Mouse (Mus musculus) liver, adult (tissue): ENCODE data around the gene Kiss1.

Source experiments
- GATA4 ChIP-seq: IDR thresholded peaks from 2 replicates; pipeline ENCODE4 v1.6.1; 2014; ENCODE audit warnings: mild to moderate bottlenecking, low read length; ENCODE audit not compliant: insufficient replicate concordance

The Kiss1 gene

DNA sequence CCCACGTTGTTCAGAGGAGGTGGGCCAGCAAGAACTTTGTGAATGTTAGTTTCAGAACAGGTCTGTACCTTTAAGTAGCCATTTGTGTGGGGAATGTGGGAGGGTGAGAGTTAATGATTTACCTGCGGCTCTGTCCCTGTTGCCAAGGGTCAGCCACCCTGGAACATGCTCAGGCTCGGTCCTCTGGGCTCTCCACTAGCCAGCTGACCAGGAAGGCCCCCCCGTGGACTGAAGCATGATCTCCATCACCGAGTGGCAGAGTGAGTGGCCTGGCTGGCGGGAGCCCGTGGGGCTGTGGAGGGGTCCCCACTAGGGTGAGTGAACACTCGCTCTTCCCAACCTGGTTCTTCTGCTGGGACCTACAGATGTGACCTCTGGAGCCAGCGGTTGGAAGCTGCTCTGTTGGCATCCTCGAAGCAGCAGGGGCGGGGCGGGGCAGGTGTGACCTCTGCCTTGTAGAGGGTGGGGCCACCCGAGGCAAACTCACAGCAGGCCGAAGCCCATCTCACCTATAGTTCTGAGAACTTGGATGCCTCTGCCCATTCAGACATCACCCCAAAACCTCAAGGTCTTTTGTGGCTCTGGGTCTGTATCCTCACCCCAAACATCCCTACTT is 11.9 kb upstream of the Kiss1 start, which contains the start of gene Golt1a:
Gene Golt1a, plus strand, starts transcription at position 149 of the 616 bp plus-strand sequence.
- no peak for TF ChIP-seq GATA4

DNA sequence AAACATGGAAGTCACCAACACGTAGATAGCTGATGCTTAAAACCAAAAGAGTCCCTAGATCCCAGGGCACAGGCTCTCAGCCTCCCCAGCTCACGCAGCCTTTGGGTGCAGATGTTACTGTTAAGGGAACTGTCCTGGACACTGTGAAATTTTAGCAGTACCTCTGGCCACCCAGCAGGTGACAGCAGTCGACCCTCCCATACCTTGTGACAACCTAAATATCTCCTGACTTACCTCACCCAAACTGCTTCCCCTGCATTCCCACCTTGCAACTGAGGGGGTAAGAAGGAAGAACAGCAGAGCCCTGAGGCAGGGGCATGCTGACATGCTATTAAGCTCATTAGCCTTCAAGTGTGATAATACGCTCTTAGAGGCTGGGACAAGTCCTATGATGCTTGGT is 10.4 kb upstream of the Kiss1 start:
- no peak for TF ChIP-seq GATA4

DNA sequence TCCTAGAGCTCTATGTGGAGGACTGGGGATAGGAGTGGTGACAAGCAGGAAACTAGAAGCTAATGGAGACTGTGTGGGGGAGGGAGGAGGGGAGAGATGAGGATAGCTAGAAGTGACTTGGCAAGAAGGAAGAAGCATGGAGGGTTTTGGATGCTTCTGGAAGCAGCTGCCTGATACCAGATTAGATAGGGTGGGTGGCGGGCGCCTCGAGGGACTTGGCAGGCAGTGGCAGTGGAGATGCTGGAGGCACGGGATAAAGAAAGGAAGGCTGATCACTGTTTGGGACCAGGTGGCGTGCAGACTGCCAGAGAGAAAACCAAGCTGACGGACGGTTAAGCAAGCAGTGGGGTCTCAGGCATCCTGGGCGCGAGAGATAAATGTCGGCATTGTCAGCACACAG is 9.7 kb upstream of the Kiss1 start:
- no peak for TF ChIP-seq GATA4

DNA sequence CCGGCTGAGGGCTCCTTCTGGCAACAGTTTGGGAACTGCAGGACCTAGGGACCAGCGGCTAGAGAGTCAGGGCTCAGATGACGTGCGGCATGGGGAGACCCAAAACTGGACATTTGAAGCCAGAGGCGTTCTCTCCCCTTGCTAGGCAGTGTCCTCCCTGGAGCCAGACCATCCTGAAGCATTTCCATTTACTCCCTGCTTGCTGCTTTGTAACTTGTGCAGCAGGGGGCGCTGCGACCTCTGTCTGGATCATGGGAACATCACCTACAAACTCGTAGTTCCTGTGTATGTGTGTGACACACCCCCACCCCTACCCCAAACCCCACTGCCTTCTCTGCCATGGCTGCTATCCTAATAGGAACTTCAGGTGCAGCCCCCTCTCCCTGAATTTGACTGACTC is 7.3 kb upstream of the Kiss1 start:
- TF ChIP-seq GATA4: no peak

DNA sequence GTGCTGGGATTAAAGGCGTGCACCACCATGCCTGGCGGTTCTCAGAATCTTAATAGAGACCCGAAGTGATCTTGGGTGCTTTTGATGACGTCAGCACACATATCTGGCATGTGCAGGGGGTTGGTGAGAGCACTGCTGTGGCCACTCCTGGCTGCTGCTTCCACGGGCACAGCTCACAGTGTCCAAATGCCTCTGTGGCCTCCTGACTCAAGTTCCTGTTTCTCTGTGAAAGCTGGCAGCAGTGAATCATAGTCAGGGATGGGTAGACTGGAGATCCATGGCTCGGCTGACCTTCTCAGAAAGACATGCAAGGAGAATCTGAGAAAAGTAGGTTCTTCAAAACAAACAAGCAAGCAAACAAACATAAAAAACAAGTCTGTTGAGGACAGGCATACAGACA is 5.9 kb upstream of the Kiss1 start:
- no peak for TF ChIP-seq GATA4

DNA sequence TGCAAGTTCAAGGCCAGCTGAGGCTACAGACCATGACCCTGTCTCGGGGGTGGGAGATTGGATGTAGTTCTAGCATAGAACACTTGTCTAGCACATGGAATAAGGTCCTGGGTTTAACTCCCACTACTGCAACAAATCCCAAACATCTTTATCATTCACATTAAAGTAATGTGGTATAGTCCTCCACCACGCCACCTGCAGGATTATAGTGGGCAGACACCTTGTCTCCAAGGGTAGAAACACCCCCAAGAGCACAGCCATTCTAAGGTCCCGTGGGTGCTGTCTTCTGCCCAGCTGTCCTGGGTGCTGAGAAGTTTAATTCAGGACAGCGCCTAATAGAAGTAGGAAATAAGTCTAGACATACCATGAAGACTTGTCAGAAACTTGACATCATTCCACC is 5.1 kb upstream of the Kiss1 start:
- TF ChIP-seq GATA4: no peak

DNA sequence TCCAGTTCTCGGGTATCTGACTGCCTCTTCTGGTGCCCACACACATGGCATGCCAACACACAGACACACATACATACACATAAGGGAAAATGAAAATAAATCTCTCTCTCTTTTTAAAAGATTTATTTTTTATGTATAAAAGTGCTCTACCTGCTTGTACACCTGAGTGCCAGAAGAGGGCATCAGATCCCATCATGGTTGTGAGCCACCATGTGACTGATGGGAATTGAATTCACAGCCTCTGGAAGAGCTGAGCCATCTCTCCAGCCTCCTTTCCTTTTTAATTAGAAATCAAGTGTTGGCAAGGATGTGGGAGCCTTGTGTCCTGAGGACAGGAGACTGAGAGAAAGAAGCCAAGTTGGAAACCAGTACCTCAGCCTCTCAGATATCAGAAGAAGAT is 4.5 kb upstream of the Kiss1 start:
- no peak for TF ChIP-seq GATA4

DNA sequence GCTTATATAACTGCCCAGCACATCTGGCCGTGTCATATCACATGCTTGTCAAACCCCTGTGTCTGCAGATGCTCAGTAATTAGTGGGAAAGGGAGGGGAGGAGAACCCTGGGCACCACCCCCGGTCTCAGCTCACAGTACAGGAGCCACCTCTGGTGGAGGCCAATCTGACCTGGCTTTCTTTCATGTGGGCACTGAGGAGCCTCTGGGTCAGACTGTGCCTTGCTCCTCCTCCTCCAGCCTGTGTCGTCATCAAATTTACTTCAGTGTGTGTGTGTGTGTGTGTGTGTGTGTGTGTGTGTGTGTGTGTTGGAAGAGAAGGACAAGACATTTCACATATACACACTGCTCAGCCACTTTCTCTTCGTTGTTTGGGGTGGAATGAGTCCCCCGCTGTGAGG is 1.7 kb downstream of the Kiss1 start:
- no peak for TF ChIP-seq GATA4

DNA sequence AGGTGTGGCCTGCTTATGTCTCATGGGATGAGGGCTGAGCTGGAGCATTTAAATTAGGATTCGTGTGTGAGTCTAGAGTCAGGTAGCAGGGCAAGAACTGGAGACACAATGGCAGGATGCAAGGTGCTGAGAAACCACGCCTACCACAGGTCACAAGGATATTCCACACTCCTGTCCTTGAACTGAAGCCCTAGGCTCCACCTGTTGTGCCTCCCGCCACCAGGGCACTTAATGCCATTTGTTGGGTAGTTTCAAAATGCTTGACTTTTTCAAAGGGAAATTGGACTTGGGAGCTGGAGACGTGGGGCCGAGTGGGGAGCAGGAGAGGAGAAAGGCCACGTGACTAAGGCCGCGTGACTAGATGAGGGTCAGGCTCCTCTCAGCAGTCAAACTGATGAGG is 4.3 kb downstream of the Kiss1 start:
- no peak for TF ChIP-seq GATA4

DNA sequence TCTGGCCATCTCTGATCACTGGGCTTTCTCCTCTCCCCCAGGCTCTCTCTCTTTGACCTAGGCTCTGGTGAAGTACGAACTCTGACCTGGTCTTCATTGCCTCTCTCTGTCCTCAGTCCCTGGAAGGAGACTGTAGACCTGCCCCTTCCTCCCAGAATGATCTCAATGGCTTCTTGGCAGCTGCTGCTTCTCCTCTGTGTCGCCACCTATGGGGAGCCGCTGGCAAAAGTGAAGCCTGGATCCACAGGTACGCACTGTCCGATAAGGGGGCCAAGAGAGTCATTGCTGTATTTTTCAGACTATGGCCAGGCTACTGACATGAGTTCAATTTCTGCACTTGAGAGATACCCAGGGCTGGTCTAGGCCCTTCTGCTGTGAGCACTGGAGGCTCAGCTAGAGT is 5.4 kb downstream of the Kiss1 start:
- no peak for TF ChIP-seq GATA4

DNA sequence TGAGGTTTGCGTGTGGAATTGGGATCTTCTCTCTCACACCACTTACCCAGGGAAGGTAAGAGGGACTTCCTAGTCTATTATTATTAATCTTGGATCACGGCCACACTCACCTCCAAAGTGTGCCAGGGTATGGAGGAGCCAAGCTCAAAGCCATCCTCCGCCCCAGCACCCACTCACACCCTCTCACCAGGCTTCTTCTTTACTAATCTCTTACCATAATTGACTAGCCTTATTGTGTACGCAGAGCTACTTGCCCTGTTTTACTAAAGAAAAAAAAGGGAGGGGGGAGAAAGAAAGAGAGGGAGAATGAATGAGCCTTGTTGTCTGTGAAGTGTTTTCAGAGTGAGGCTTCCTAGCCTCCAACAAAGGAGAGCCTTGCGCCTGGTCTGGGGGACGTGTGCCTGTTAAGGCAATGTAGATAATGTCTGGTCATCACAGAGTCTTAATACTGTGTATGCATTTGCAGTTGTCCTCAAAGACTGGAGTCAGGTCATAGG is 6.7 kb downstream of the Kiss1 start:
- TF ChIP-seq GATA4: no peak

DNA sequence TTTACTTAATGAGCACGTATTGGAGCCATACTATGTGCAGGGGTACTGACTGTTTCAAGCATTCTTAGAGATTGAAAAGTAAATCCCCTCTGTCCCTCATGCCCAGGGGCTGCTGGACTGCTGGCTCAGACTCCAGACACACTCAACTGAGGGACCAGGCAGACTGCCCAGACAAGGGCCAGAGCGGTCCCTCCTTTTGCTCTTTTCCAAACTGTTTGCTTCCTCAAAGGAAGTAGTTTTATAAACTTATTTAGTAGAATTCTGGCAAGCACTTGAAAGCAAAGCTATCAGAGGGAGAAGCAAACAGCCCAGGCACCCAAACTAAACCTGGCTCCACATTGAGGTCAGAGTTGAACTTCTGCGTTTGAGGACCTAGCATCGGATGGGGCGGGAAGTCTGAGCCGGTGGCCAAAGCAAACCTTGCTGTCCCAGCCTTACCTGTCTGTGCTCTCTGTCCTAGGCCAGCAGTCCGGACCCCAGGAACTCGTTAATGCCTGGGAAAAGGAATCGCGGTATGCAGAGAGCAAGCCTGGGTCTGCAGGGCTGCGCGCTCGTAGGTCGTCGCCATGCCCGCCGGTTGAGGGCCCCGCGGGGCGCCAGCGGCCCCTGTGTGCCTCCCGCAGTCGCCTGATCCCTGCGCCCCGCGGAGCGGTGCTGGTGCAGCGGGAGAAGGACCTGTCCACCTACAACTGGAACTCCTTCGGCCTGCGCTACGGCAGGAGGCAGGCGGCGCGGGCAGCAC is 7.4 kb downstream of the Kiss1 start:
- TF ChIP-seq GATA4: no peak

DNA sequence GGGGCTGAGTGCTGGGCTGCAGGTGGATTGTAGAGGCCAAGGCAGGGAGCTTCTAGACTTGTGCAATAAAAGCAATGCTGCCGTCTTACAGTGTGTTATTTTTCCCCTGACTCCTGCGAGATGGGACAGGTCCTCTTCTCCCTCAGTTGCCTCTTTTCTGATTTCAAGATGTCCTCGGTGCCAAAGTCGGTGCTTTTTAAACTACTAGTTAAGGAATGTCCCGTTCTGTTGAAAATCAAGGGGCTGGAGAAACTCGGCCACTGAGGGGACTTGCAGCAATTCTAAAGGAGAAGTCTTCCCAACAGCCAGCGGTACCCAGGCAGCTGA is 7.9 kb downstream of the Kiss1 start:
- TF ChIP-seq GATA4: no peak

DNA sequence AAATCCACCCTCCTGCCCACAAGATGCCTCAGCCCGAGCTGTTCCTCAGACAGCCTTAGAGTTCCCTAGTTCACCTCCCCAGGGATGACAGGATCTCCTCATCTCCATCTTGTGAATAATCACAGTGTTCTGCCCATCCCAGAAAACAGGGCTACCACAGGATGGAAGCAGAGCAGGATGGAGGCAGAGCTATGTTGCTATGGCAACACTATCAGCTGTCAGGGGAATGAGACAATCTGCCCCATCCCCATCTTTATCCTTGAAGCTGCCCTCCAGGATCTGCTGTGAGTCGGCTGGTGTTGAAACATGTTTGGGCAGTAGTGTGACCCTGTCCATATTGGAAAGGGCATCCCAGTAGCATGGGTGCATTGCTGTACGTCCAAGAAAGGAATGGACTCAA is 9.5 kb downstream of the Kiss1 start:
- TF ChIP-seq GATA4: no peak

DNA sequence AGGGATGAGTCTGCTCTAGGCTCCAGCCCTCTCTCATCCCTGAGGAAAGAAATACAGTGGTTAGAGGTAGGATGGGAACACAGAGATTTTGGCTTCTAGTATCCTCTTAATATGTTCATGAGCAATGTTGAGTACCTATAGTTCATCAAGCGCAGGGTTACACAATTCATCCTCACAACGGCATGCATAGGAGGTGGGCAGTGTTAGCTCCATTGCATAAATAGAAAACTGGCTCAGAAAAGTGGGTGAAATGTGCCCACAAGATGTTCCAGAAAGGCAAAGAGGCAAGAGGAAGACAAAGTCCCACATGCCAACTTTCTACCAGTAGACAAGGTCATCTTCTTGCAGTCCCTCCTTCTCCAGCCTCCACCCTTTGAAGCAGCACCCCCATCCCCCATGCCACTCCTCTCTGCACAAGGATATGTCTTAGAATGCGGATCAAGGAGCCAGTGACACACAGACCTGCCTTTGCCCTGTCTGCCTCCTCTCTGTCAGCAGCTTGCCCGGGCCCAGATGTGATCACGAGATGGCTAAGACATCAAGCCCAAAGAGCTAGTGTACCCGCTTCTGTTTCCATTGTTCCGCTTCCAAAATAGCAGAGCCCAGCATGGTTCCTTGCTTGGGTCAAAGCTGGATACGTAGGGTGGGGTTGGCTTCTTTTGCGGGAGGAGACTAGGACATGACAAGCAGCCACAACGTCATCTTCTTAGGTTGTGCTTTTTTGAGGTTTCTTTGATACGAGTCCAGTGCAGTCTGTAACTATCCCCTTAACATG is 11.2 kb downstream of the Kiss1 start:
- TF ChIP-seq GATA4: no peak

DNA sequence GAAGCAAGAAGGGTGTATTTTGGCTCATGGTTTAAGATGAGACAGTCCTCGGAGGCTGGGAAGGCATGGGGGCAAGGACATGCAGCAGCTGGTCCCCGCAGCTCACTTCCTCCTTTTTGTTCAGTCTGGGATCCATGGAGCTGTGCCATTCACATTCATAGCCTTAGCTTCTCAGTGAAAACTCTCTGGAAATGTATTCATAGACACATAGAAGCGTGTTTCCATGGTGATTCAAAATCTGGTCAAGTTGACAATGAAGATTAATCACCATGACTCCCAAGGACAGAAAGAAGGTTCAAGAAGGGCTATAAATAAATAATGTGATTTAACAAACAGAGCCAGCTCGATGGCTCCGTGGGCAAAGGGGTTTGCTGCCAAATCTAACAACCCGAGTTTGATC is 12.3 kb downstream of the Kiss1 start:
- no peak for TF ChIP-seq GATA4

DNA sequence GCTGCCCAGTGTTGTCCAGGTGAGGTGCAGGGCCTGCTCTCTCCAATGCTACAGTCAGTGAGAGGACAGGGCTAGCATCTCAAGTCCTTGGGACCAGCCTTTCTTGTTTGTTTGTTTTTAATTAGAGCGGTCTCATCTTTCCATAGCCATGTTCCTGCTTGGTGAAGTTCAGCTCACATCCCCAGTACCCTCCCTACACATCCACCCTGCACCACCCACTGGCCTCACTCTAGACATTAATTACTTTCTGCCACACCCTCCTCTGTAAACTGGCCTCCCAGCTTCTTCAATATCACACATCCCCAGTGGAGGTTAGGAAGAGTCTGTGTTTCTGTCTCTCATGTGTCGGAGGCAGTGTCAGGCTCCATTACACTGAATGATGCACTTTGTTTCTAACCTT is 22.7 kb downstream of the Kiss1 start:
- TF ChIP-seq GATA4: no peak

DNA sequence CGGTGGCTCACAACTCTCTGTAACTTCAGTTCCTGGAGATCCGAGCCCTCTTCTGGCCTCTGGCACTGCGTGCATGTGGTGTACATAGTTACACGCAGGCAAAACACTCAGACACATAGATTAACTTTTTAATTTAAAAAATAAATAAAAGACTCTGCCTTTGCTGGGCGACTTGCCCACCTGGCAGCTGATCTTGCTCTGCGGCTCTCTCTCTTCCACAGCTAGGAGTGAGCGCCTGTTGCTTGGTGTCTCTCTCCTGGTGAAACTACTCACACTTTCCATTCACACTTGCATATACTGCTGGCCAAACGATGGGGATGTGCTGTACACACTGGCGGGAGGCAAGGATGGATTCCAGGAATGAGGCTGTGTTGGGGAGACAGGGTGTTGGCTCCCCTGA is 24.9 kb downstream of the Kiss1 start:
- no peak for TF ChIP-seq GATA4
